12 mouse cellular contexts compared by ENCODE assay signal in the genomic region with DNA sequence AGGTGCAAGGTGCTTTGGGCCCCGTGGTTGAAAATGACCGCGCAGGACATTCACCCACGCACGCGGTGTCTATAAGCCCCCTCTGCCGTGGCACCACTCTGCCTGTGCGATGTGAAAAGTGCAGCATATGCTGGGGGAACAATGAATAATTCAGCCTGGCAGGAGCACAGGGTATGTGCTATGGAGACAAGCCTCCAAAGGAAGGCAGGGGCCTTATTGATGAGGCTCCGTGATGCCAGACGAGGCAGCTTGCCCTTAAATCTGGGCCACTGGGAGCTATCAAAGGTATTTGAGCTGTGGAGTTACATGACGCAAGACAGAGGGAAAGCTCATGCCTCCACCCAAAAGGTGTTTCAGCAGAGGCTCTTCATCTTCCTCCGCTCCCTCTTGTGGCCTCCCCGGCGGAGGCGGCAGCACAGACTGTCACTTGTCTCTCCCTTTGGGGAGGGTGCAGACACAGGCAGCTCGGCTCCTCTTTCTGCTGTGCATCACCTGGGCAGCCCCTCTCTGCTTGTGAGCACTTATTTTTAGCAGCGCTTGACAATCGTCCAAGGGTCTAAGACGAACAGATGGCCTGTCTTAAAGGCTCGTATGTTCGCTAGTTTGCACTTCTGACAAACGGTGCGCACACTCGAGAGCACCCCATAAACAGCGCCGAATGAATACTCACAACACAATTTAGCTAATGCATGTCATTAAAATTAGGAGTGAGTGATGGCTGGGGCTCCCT.
DNase-seq lines count a peak whose midpoint lies in the region; ATAC-seq lines count a peak whose summit lies in the region.
"Had no signal": no experiment of that assay in that cellular context is flagged by ENCODE, and none has a peak within 500 bp of the region (broad histone marks: within the 10 kb centered on the region; RNA-seq: fewer than 3 reads in every experiment).

No protein-coding gene starts in this region.

- no peaks in the 10 kb centered on the region for H3K27me3 ChIP-seq in hindbrain, embryonic 11.5 days (ENCODE audit: control insufficient read depth, insufficient read depth, low read length)
- H3K27me3 ChIP-seq in hindbrain, embryonic 10.5 days (ENCODE audit: insufficient read depth, poor library complexity, severe bottlenecking) = peaks cover 6% of the 10 kb centered on the region; the same call in 1 of the 2 replicates
- peaks cover 6% of the 10 kb centered on the region; the same call in 1 of the 2 replicates for H3K27me3 ChIP-seq in forebrain, embryonic 12.5 days
- H3K27me3 ChIP-seq in midbrain, embryonic 14.5 days (ENCODE audit: control insufficient read depth, insufficient read depth, low read length) = no peaks in the 10 kb centered on the region

- no peak for ATAC-seq in hindbrain, embryonic 11.5 days (ENCODE audit: low FRiP score)
- peak; percentile 54; the same call in 1 of the 2 replicates for ATAC-seq in forebrain, embryonic 12.5 days (ENCODE audit: low FRiP score)
- ATAC-seq in midbrain, embryonic 14.5 days (ENCODE audit: low FRiP score, low TSS enrichment) = no peak; the same call in 1 of the 2 replicates

- no peaks in the 10 kb centered on the region for H3K9me3 ChIP-seq in hindbrain, embryonic 11.5 days (ENCODE audit: control insufficient read depth, low read length)
- no peaks in the 10 kb centered on the region for H3K9me3 ChIP-seq in hindbrain, embryonic 10.5 days
- no peaks in the 10 kb centered on the region for H3K9me3 ChIP-seq in forebrain, embryonic 12.5 days
- no peaks in the 10 kb centered on the region for H3K9me3 ChIP-seq in midbrain, embryonic 14.5 days (ENCODE audit: control insufficient read depth, low read length)

- H3K4me2 ChIP-seq in hindbrain, embryonic 11.5 days (replicated peaks; ENCODE audit: low read depth, low read length) = no peak overlapping the region
- no peak overlapping the region for H3K4me2 ChIP-seq in forebrain, embryonic 12.5 days
- H3K4me2 ChIP-seq in midbrain, embryonic 14.5 days (ENCODE audit: low read length) = no peak overlapping the region

- no peak for DNase-seq in hindbrain, embryonic 11.5 days (ENCODE audit: low spot score)
- no peak for DNase-seq in hindbrain, embryonic 10.5 days (ENCODE audit: low spot score)
- peak; percentile 96 for DNase-seq in brain, adult 2 months (ENCODE audit: low read depth, low spot score)
- no peak for DNase-seq in midbrain, embryonic 14.5 days
- DNase-seq in ovary, adult 18-20 months (ENCODE audit: low spot score) = no peak
- DNase-seq in heart, adult 11 months = no peak
- no peak for DNase-seq in embryo, embryonic 10 days (ENCODE audit: low spot score)
- DNase-seq: B cell, adult 2 months; gastrocnemius, postnatal 14 days; kidney, adult 9 months; liver had no signal

- H3K4me3 ChIP-seq in hindbrain, embryonic 11.5 days (ENCODE audit: low read depth, low read length) = no peak overlapping the region
- H3K4me3 ChIP-seq in hindbrain, embryonic 10.5 days = no peak overlapping the region
- no peak overlapping the region for H3K4me3 ChIP-seq in forebrain, embryonic 12.5 days (replicated peaks)
- no peak overlapping the region for H3K4me3 ChIP-seq in midbrain, embryonic 14.5 days (replicated peaks; ENCODE audit: low read depth, low read length)

- H3K27ac ChIP-seq in hindbrain, embryonic 11.5 days (ENCODE audit: low read depth, low read length) = 0 out of 2 replicates have a peak overlapping the region, but pooled peaks have one; percentile 5
- H3K27ac ChIP-seq in hindbrain, embryonic 10.5 days = no peak overlapping the region; the same call in 1 of the 2 replicates
- peak overlapping the region; percentile 74 for H3K27ac ChIP-seq in forebrain, embryonic 12.5 days
- H3K27ac ChIP-seq in midbrain, embryonic 14.5 days (replicated peaks; ENCODE audit: low read depth, low read length) = peak overlapping the region; percentile 63

- WGBS in hindbrain, embryonic 11.5 days = 86% methylated on average over 26 of the region's 26 CpGs
- WGBS in hindbrain, embryonic 10.5 days = 89% methylated on average over 26 of the region's 26 CpGs
- 73% methylated on average over 26 of the region's 26 CpGs for WGBS in forebrain, embryonic 12.5 days
- WGBS in midbrain, embryonic 14.5 days = 69% methylated on average over 26 of the region's 26 CpGs

- H3K36me3 ChIP-seq in hindbrain, embryonic 11.5 days (ENCODE audit: control insufficient read depth, insufficient read depth, low read length) = no peaks in the 10 kb centered on the region
- peaks cover 55% of the 10 kb centered on the region for H3K36me3 ChIP-seq in hindbrain, embryonic 10.5 days
- peaks cover 5% of the 10 kb centered on the region for H3K36me3 ChIP-seq in forebrain, embryonic 12.5 days (replicated peaks)
- H3K36me3 ChIP-seq in midbrain, embryonic 14.5 days (ENCODE audit: control insufficient read depth, insufficient read depth, low read length) = no peaks in the 10 kb centered on the region

- H3K4me1 ChIP-seq in hindbrain, embryonic 11.5 days (replicated peaks; ENCODE audit: control insufficient read depth, insufficient read depth, low read length) = peaks cover 4% of the 10 kb centered on the region; the same call in 1 of the 2 replicates
- H3K4me1 ChIP-seq in hindbrain, embryonic 10.5 days (replicated peaks) = peaks cover 31% of the 10 kb centered on the region
- H3K4me1 ChIP-seq in forebrain, embryonic 12.5 days = peaks cover 34% of the 10 kb centered on the region
- peaks cover 26% of the 10 kb centered on the region for H3K4me1 ChIP-seq in midbrain, embryonic 14.5 days (ENCODE audit: control insufficient read depth, insufficient read depth, low read length)

- H3K9ac ChIP-seq in hindbrain, embryonic 11.5 days (ENCODE audit: low read depth, low read length) = no peak overlapping the region
- no peak overlapping the region for H3K9ac ChIP-seq in forebrain, embryonic 12.5 days
- no peak overlapping the region; the same call in 1 of the 2 replicates for H3K9ac ChIP-seq in midbrain, embryonic 14.5 days (replicated peaks; ENCODE audit: low read length)
